Mouse (Mus musculus) C2C12 (cell line): Measurements from ENCODE around the gene Cnn1. TPM values are rescaled to one million over a fixed set of nuclear protein-coding genes. Genes with fewer than 3 reads are reported as not detected.

Experiments
- H3K27me3 ChIP-seq: one replicate; pipeline ENCODE4 v1.6.1; 2011; ENCODE audit not compliant: control insufficient read depth, insufficient read depth, insufficient read length
- H3K36me3 ChIP-seq: one replicate; pipeline ENCODE4 v1.6.1; 2011; ENCODE audit not compliant: control insufficient read depth, insufficient read depth
- H3K4me3 ChIP-seq: one replicate; pipeline ENCODE4 v1.5.1; 2011; ENCODE audit warnings: mild to moderate bottlenecking, control low read depth; ENCODE audit not compliant: poor library complexity, insufficient read depth, severe bottlenecking
- H3K79me2 ChIP-seq: one replicate; pipeline ENCODE4 v1.6.1; 2011; ENCODE audit not compliant: control insufficient read depth, insufficient read depth
- H3K79me3 ChIP-seq: one replicate; pipeline ENCODE4 v1.6.1; 2011; ENCODE audit warnings: low read depth, control low read depth
- H3ac ChIP-seq: one replicate; pipeline ENCODE3; 2011; ENCODE audit warnings: low read depth; ENCODE audit not compliant: control insufficient read depth, insufficient read length
- CEBPB ChIP-seq: IDR thresholded peaks from one replicate; pipeline ENCODE4 v1.6.1; 2011; ENCODE audit warnings: low read depth, mild to moderate bottlenecking, control low read depth, moderate library complexity
- CTCF ChIP-seq: IDR thresholded peaks from one replicate; pipeline ENCODE4 v1.5.1; 2011; ENCODE audit not compliant: control insufficient read depth, insufficient read depth, insufficient read length
- FOSL1 ChIP-seq: IDR thresholded peaks from one replicate; pipeline ENCODE4 v1.8.0; 2011; ENCODE audit warnings: mild to moderate bottlenecking, low read length; ENCODE audit not compliant: poor library complexity, insufficient read depth, severe bottlenecking
- MAX ChIP-seq: IDR thresholded peaks from one replicate; pipeline ENCODE4 v1.6.1; 2011; ENCODE audit warnings: mild to moderate bottlenecking, control low read depth
- MYOD1 ChIP-seq: IDR thresholded peaks from one replicate; pipeline ENCODE4 v1.6.1; 2011; ENCODE audit warnings: low read depth; ENCODE audit not compliant: control insufficient read depth, insufficient read length
- MYOG ChIP-seq: IDR thresholded peaks from one replicate; pipeline ENCODE4 v1.6.1; 2011; ENCODE audit not compliant: control insufficient read depth, insufficient read length; ENCODE audit errors: extremely low read depth
- USF1 ChIP-seq: IDR thresholded peaks from one replicate; pipeline ENCODE4 v1.6.1; 2011; ENCODE audit warnings: low read depth, mild to moderate bottlenecking, control low read depth, moderate library complexity
- polyA plus RNA-seq: library from polyadenylated mRNA; unstranded; fragments of >200 nt; fragmentation: generic; extraction: Trizol; gene quantifications from one replicate; pipeline ENCODE4 v1.2.1, GENCODE M21; 2012; ENCODE audit warnings: missing spikeins

Cnn1 gene
- polyA plus RNA-seq, 1 experiment, result 52.4 TPM

DNA sequence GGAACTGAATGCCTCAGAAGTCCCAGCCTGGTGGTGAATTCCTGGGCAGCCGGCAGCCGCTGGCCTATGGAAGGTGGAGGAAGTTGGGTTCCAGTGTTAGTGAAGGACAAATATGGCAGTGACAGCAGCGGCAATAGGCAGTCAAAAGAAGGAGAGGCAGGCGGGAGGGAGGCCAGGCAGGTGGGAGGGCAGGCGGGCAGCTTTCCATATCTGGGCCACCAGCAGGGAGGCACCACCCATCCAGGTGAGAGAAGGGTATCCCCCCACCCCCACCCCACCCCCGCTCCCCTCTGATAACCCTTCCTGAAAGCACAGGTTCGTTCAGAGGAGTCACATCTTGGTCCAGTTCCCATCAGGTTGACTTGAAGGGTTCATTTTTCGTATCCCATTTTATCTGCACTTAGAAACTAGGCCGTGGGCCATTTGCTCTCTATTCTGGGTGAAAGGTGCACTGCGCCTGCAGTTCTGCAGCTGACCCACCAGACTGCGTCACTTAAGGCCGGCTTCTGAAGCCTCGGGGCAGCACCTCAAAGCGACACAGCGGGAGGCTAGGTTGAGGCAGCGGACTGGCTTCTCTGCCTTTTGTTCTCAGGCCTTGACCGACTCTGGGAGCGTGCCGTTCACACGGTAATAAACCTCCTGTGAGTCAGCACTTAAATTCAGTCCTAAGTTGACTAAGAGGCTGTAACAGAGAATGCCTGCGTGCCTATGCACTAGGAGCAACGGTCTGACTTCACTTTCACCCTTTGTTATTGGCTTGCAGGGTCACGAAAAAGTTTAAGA is 37.9 kb downstream of the Cnn1 start:
- Histone ChIP-seq H3K79me3 (no peaks in the 10 kb centered on the region), H3K36me3 (no peaks in the 10 kb centered on the region), H3ac (no peak overlapping the region), H3K4me3 (no peak overlapping the region), H3K27me3 (no peaks in the 10 kb centered on the region), H3K79me2 (no peaks in the 10 kb centered on the region)
- TF ChIP-seq CTCF (no peak), FOSL1 (no peak), MYOG (no peak), MAX (no peak), CEBPB (no peak), MYOD1 (no peak), USF1 (no peak)

DNA sequence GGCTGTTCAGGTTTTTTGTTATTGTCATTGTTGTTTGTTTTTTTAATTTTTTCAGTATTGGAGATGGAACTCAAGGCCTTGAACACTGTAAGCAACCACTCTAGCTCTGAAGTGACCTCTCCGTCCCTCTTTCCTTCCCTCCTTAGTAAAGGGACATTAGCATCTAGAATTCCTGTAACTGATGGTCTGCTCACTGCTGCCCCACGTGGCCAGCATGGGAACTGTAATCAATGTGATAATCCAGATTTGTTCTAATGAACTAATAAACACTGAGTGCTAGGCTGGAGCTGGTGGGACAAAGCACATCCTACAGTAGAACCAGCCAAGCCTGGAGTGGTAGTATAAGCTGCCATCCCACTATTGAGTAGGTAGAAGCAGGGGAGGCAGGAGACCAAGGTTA is 39.5 kb downstream of the Cnn1 start:
- H3K36me3 ChIP-seq, result no peaks in the 10 kb centered on the region
- TF ChIP-seq MYOD1 (no peak), MYOG (no peak), CEBPB (no peak), FOSL1 (no peak), CTCF (peak; percentile 6), MAX (no peak), USF1 (peak; percentile 64)
- no peaks in the 10 kb centered on the region for H3K79me2 ChIP-seq
- no peaks in the 10 kb centered on the region for H3K79me3 ChIP-seq
- H3K4me3 ChIP-seq, result no peak overlapping the region
- no peak overlapping the region for H3ac ChIP-seq
- H3K27me3 ChIP-seq, result no peaks in the 10 kb centered on the region

DNA sequence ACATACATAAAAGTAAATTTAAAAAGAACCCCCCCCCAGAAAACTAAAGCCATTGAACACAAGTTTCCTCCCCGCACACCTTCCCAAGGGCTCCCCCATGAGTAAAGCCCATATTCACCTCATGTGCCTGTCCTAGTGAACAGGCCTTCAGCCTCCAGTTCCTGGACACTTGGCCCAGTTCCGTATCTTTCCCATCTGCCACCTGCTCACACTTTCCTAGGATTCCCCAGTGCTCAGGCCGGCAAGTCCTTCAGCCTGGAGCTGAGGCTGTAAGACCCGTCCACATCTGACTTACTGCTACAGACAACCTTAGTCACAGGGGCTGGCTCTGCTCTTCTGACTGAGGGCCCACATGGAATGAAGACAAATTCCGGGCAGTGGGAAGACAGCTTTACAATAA is 40.7 kb downstream of the Cnn1 start:
- TF ChIP-seq CTCF (no peak), CEBPB (no peak), USF1 (no peak), MAX (no peak), FOSL1 (no peak), MYOG (no peak), MYOD1 (no peak)
- Histone ChIP-seq H3K79me2 (no peaks in the 10 kb centered on the region), H3ac (no peak overlapping the region), H3K79me3 (no peaks in the 10 kb centered on the region), H3K4me3 (no peak overlapping the region), H3K27me3 (no peaks in the 10 kb centered on the region), H3K36me3 (no peaks in the 10 kb centered on the region)

DNA sequence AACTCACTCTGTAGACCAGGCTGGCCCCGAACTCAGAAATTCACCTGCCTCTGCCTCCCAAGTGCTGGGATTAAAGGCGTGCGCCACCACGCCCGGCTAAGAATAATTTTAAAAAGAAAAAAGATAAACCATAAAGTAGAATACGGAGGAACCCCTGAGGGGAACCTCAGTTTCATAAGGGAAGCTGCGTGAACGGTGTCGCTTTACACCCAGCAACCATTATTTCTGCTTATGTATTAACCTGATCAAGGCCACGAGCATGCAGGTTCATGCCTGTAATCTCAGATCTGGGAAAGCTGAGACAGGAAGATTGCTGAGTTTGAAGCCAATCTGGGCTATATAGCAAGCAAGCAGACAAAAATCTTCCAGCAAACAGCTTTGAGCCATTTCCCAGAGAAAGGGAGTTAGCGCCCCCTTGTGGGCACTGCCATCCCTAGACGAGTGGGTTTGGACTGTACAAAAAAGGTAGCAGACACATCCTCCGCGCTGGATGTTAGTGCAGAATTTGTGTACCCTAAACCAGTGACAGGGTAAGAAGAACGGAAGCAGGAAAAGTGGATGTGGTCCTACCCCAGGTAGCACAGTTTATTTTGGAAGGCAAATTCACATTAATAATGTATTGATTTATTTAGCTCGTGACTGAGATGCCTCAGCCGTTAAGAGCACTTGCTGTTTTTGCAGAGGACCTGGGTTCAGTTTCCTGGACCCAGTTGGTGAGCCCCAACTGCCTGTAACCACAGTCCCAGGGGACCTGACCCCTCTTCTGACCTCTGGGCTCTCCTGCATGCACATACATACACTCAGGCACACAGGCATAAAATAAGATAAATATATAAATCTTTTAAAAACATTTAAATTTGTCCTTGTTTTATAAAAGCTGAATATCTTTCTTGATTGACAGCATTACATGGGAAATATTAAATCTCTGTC is 44.4 kb downstream of the Cnn1 start:
- Histone ChIP-seq H3ac (no peak overlapping the region), H3K36me3 (no peaks in the 10 kb centered on the region), H3K79me3 (no peaks in the 10 kb centered on the region), H3K27me3 (no peaks in the 10 kb centered on the region), H3K79me2 (no peaks in the 10 kb centered on the region), H3K4me3 (no peak overlapping the region)
- TF ChIP-seq MYOD1, result no peak
- no peak for TF ChIP-seq CEBPB
- TF ChIP-seq FOSL1, result no peak
- no peak for TF ChIP-seq USF1
- TF ChIP-seq MAX, result no peak
- peak; percentile 62 for TF ChIP-seq CTCF
- TF ChIP-seq MYOG, result no peak

DNA sequence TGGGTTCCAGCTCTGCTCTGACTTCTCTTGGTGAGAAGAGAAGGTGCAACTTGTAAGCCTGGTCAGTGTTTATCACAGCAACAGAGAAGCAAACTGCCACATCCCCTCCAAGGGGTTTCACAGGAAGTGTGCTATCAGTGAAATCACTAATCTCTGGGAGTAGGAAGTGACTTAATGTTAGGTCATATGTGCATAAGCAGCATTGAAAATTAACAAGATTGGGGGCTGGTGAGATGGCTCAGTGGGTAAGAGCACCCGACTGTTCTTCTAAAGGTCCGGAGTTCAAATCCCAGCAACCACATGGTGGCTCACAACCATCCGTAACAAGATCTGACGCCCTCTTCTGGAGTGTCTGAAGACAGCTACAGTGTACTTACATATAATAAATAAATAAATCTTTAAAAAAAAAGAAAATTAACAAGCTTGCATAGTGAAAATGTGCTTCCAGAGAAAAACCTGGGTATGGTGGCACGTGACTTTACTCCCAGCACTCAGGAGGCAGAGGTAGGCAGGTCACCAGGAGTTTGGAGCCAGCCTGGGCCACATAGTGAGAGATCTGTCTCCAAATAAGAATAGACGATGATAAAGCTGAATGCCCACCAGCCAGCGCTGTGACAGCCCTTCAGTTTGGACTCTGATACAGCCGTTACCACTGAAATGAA is 45.4 kb downstream of the Cnn1 start:
- Histone ChIP-seq H3K4me3 (no peak overlapping the region), H3ac (no peak overlapping the region), H3K79me2 (no peaks in the 10 kb centered on the region), H3K79me3 (no peaks in the 10 kb centered on the region), H3K27me3 (no peaks in the 10 kb centered on the region), H3K36me3 (no peaks in the 10 kb centered on the region)
- TF ChIP-seq FOSL1 (no peak), CTCF (no peak), USF1 (no peak), MYOG (no peak), CEBPB (no peak), MAX (no peak), MYOD1 (no peak)
